ENCODE assay signal across 27 mouse cellular contexts in the genomic region with DNA sequence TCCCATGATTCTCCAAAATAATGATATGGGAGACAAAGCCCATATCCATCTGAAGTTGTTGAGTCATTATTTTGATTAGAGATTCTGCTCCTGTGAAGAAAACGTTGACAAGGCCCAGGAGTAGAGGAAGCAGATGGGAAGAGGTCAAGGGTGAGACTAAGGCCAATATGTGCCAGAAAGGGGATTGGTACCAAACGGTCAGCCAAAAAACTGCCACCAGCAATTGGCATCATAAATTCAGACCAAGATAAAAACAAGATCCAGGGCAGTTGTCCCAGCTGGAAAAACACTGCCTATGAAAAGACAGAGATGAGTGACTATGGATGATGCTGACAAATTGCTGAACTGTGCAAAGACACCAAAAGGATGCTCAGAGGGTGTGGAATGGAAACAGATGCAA.
DNase-seq lines count a peak whose midpoint lies in the region; ATAC-seq and TF ChIP-seq lines count a peak whose summit lies in the region.
"Had no signal": no experiment of that assay in that cellular context is flagged by ENCODE, and none has a peak within 500 bp of the region (broad histone marks: within the 10 kb centered on the region; RNA-seq: fewer than 3 reads in every experiment).

No protein-coding gene starts in this region.

- no peaks in the 10 kb centered on the region for H3K4me1 ChIP-seq in hindbrain, postnatal 0 days (ENCODE audit: insufficient read depth, low read length)
- H3K4me1 ChIP-seq in hindbrain, embryonic 16.5 days (ENCODE audit: control insufficient read depth, insufficient read depth, low read depth, low read length): no peaks in the 10 kb centered on the region
- H3K4me1 ChIP-seq: forebrain, embryonic 10.5 days; heart, embryonic 13.5 days; hindbrain, embryonic 12.5 days; limb, embryonic 12.5 days had no signal

- no peak overlapping the region for H3K27ac ChIP-seq in hindbrain, postnatal 0 days
- H3K27ac ChIP-seq in hindbrain, embryonic 16.5 days (ENCODE audit: low read depth, low read length): no peak overlapping the region
- H3K27ac ChIP-seq: forebrain, embryonic 10.5 days; heart, embryonic 13.5 days; hindbrain, embryonic 12.5 days; kidney, postnatal 0 days; layer of hippocampus, adult 2 months; limb, embryonic 12.5 days; macrophage had no signal

- no peak overlapping the region for H3K9ac ChIP-seq in hindbrain, postnatal 0 days (replicated peaks; ENCODE audit: low read length)
- no peak overlapping the region for H3K9ac ChIP-seq in hindbrain, embryonic 16.5 days (ENCODE audit: low read depth, low read length)
- H3K9ac ChIP-seq: heart, embryonic 13.5 days; hindbrain, embryonic 12.5 days; limb, embryonic 12.5 days; liver, postnatal 0 days had no signal

- no peak for TF ChIP-seq CTCF in hindbrain, postnatal 0 days (IDR thresholded peaks at IDR 0.05; ENCODE audit: low read depth)

- H3K27me3 ChIP-seq in hindbrain, postnatal 0 days (ENCODE audit: insufficient read depth, low read length): no peaks in the 10 kb centered on the region
- no peaks in the 10 kb centered on the region for H3K27me3 ChIP-seq in hindbrain, embryonic 16.5 days (replicated peaks; ENCODE audit: control insufficient read depth, insufficient read depth, low read length)
- H3K27me3 ChIP-seq: heart, embryonic 13.5 days; hindbrain, embryonic 12.5 days; limb, embryonic 12.5 days had no signal

- H3K4me2 ChIP-seq in hindbrain, postnatal 0 days (ENCODE audit: low read depth, low read length): no peak overlapping the region
- no peak overlapping the region for H3K4me2 ChIP-seq in hindbrain, embryonic 16.5 days (ENCODE audit: low read length)
- H3K4me2 ChIP-seq: heart, embryonic 13.5 days; hindbrain, embryonic 12.5 days; limb, embryonic 12.5 days; liver, embryonic 11.5 days had no signal

- 47% methylated on average over 2 of the region's 2 CpGs for WGBS in hindbrain, postnatal 0 days
- WGBS in hindbrain, embryonic 16.5 days: 58% methylated on average over 2 of the region's 2 CpGs

- DNase-seq in hindbrain, postnatal 0 days (ENCODE audit: low spot score): peak; percentile 19
- peak; percentile 44 for DNase-seq in left cerebral cortex, postnatal 4 days
- DNase-seq in left cerebral cortex, adult 11 months (ENCODE audit: low spot score): no peak
- DNase-seq in adrenal gland, postnatal 10 days: peak; percentile 51
- DNase-seq in right cerebral cortex, postnatal 36 days (ENCODE audit: low spot score in 2 of 2): no peak
- DNase-seq in gastrocnemius, adult 18-20 months (ENCODE audit: low spot score): no peak
- DNase-seq: cerebellum, adult 9-10 months; gastrocnemius, postnatal 14 days; heart, adult 18-20 months; heart, postnatal 14 days; liver, postnatal 0 days; right cerebral cortex, adult 18-20 months; thymus, adult 18-20 months; thymus, postnatal 4 days had no signal

- no peaks in the 10 kb centered on the region for H3K9me3 ChIP-seq in hindbrain, postnatal 0 days (ENCODE audit: low read length)
- H3K9me3 ChIP-seq in hindbrain, embryonic 16.5 days (ENCODE audit: control insufficient read depth, low read length): no peaks in the 10 kb centered on the region
- H3K9me3 ChIP-seq: forebrain, embryonic 10.5 days; heart, embryonic 13.5 days; hindbrain, embryonic 12.5 days; limb, embryonic 12.5 days had no signal

- H3K36me3 ChIP-seq in hindbrain, postnatal 0 days (ENCODE audit: insufficient read depth, low read length): no peaks in the 10 kb centered on the region
- H3K36me3 ChIP-seq in hindbrain, embryonic 16.5 days (ENCODE audit: control insufficient read depth, insufficient read depth, low read length): no peaks in the 10 kb centered on the region
- H3K36me3 ChIP-seq: forebrain, embryonic 10.5 days; heart, embryonic 13.5 days; hindbrain, embryonic 12.5 days; limb, embryonic 12.5 days had no signal

- no peak for ATAC-seq in hindbrain, postnatal 0 days
- ATAC-seq in hindbrain, embryonic 16.5 days: no peak
- ATAC-seq: forebrain, embryonic 16.5 days; inflammation-experienced regulatory T-cells, adult 6 months; liver, postnatal 0 days; lung, postnatal 0 days; midbrain, embryonic 16.5 days had no signal

- H3K4me3 ChIP-seq in hindbrain, postnatal 0 days (ENCODE audit: low read length): no peak overlapping the region
- no peak overlapping the region for H3K4me3 ChIP-seq in hindbrain, embryonic 16.5 days (ENCODE audit: low read length)
- H3K4me3 ChIP-seq: forebrain, embryonic 10.5 days; heart, embryonic 13.5 days; hindbrain, embryonic 12.5 days; layer of hippocampus, adult 2 months; limb, embryonic 12.5 days had no signal

- intact Hi-C loops in left cerebral cortex, postnatal 4 days (cut with DNase I): no loop called here

Comparison
In these comparisons a context has a peak if more than half of its experiments do, and no peak if none do; other contexts are left out.
1. DNase-seq: peak in hindbrain, postnatal 0 days (single experiment), left cerebral cortex, postnatal 4 days (single experiment) and adrenal gland, postnatal 10 days (single experiment); none in left cerebral cortex, adult 11 months (single experiment), right cerebral cortex, postnatal 36 days (0 of 2) and gastrocnemius, adult 18-20 months (single experiment).